Mouse (Mus musculus) CH12.LX (cell line): Measurements from ENCODE around the gene Dnase1l3. TPM values are rescaled to one million over a fixed set of nuclear protein-coding genes. Genes with fewer than 3 reads are reported as not detected.
A peak's percentile ranks its signal among the peaks of the same experiment; 100 is the strongest.

Source experiments
- DNase-seq: peaks from one replicate; pipeline ENCODE4 v3.0.0-alpha.2; 2013; ENCODE audit errors: extremely low read depth
- H3K27ac ChIP-seq: 2 replicates; pipeline ENCODE4 v1.5.1; 2012; ENCODE audit warnings: low read depth, mild to moderate bottlenecking, control low read depth, moderate library complexity; ENCODE audit not compliant: insufficient read depth
- H3K27me3 ChIP-seq: replicated peaks from 2 replicates; pipeline ENCODE3; 2012; ENCODE audit warnings: inconsistent platforms
- H3K36me3 ChIP-seq, 2 experiments: replicated peaks in 1 of 2; 2 replicates each; pipeline versions ENCODE3 to v1.6.1; 2012; ENCODE audit warnings: inconsistent platforms in 1 of 2, low read length in 1 of 2, mild to moderate bottlenecking in 1 of 2, mixed read lengths in 1 of 2, moderate library complexity in 1 of 2; ENCODE audit not compliant: control insufficient read depth in 1 of 2, insufficient read depth in 1 of 2
- H3K4me1 ChIP-seq, 2 experiments: 2 replicates each; pipeline ENCODE4 v1.6.1; 2012; ENCODE audit warnings: inconsistent platforms in 1 of 2, moderate library complexity in 1 of 2; ENCODE audit not compliant: insufficient read depth in 2 of 2, control insufficient read depth in 1 of 2
- H3K4me2 ChIP-seq: 2 replicates; pipeline ENCODE4 v1.6.1; 2012; ENCODE audit warnings: low read depth, mild to moderate bottlenecking, control low read depth; ENCODE audit not compliant: poor library complexity, insufficient read depth, severe bottlenecking
- H3K4me3 ChIP-seq, 3 experiments: fragments of 150-350 bp in 1 of 3; sonication (generic) in 1 of 3; replicated peaks in 1 of 3; 2 replicates each; pipeline versions ENCODE3 to v1.5.1; 2011 to 2012; ENCODE audit warnings: low read depth in 2 of 3, low read length in 2 of 3, mild to moderate bottlenecking in 2 of 3, moderate library complexity in 2 of 3, control low read depth in 1 of 3, improper control_type of control experiment in 1 of 3, inconsistent platforms in 1 of 3, mixed read lengths in 1 of 3; ENCODE audit not compliant: poor library complexity in 1 of 3
- H3K79me2 ChIP-seq: replicated peaks from 2 replicates; pipeline ENCODE4 v1.6.1; 2012; ENCODE audit warnings: mild to moderate bottlenecking, moderate library complexity; ENCODE audit not compliant: control insufficient read depth, poor library complexity, insufficient read depth, severe bottlenecking; ENCODE audit errors: extremely low read depth
- H3K9ac ChIP-seq: 2 replicates; pipeline ENCODE4 v1.6.1; 2012; ENCODE audit warnings: low read depth, mild to moderate bottlenecking, control low read depth, moderate library complexity; ENCODE audit not compliant: insufficient read depth
- H3K9me3 ChIP-seq: replicated peaks from 2 replicates; pipeline ENCODE3; 2012; ENCODE audit warnings: low read length, inconsistent platforms, mixed read lengths
- ELF1 ChIP-seq: IDR thresholded peaks from 2 replicates; pipeline ENCODE4 v1.6.1; 2014; ENCODE audit warnings: low read depth, mild to moderate bottlenecking, inconsistent platforms, low read length, improper control_type of control experiment
- MAFK ChIP-seq: IDR thresholded peaks from 2 replicates; pipeline ENCODE4 v1.6.1; 2011; ENCODE audit warnings: low read length, improper control_type of control experiment; ENCODE audit not compliant: insufficient replicate concordance
- MAZ ChIP-seq: IDR thresholded peaks from 2 replicates; pipeline ENCODE4 v1.6.1; 2012; ENCODE audit warnings: low read depth, mild to moderate bottlenecking, inconsistent platforms, low read length, improper control_type of control experiment, moderate library complexity
- RCOR1 ChIP-seq: conservative IDR thresholded peaks from 2 replicates; pipeline ENCODE4 v1.6.1; 2012; ENCODE audit warnings: low read depth, mild to moderate bottlenecking, inconsistent platforms, low read length, improper control_type of control experiment
- dilution Hi-C: fragments of 300-500 bp; cut with MboI; formaldehyde crosslinking; loops from 2 replicates; pipeline ENCODE4 v1.14.3; 2020; ENCODE audit warnings: low sequenced_read_pairs; ENCODE audit not compliant: extremely low pct_unique_long_range_greater_than_20kb, extremely low pct_ligation_motif_present
- in situ Hi-C: fragments of 300-500 bp; cut with MboI; formaldehyde crosslinking; loops from 3 replicates; pipeline ENCODE4 v1.14.3; 2019; ENCODE audit warnings: low sequenced_read_pairs, low pct_ligation_motif_present, low pct_unique_long_range_greater_than_20kb, mixed read lengths
- polyA plus RNA-seq: library from polyadenylated mRNA; unstranded; fragments of >175 nt; gene quantifications from 2 replicates; pipeline ENCODE4 v1.2.1, GENCODE M21; 2012; ENCODE audit warnings: low read depth; ENCODE audit not compliant: insufficient read length
- total RNA-seq, 2 experiments: library from RNA; depleted of rRNA; stranded (reverse); fragments of 300-350 nt in 1 of 2; fragments of >200 nt in 1 of 2; gene quantifications; 2 replicates each; pipeline ENCODE4 v1.2.3; 2012 to 2014

Gene Dnase1l3
- total and polyA plus RNA-seq, 3 experiments, result 2.5 to 36.0 (median 2.9) TPM

- Histone ChIP-seq H3K27me3 (no peaks in the 10 kb centered on the region), H3K36me3 (peaks cover 79 to 90% of the 10 kb centered on the region in 2 experiments), H3K79me2 (no peaks in the 10 kb centered on the region), H3K4me3 (no peak overlapping the region), H3K4me2 (no peak overlapping the region), H3K9me3 (no peaks in the 10 kb centered on the region), H3K27ac (no peak overlapping the region), H3K4me1 (peaks cover 11 to 64% of the 10 kb centered on the region in 2 experiments), H3K9ac (no peak overlapping the region)
- DNase-seq, result peak; percentile 34
- TF ChIP-seq RCOR1 (no peak), MAZ (no peak), ELF1 (no peak), MAFK (no peak)
- in situ Hi-C loops (no loop called here), dilution Hi-C loops (no loop called here)
These were observed 76.0 kb downstream of the Dnase1l3 start for GRCm38 (mm10) chr14:7918150-7918991.

Other genes with a start within 250 kb of the Dnase1l3 start
- gene Gm26661, start 203.0 kb downstream of the Dnase1l3 start, total RNA-seq (2012; rRNA removed), result not detected in 2 replicates
- gene Gm26661, start 203.0 kb downstream of the Dnase1l3 start, total RNA-seq (2014; rRNA removed), result not detected in 2 replicates
- not detected in 2 replicates for gene Gm26661, start 203.0 kb downstream of the Dnase1l3 start, polyA plus RNA-seq
- 51.4 and 74.0 TPM in 2 replicates for gene Flnb, start 176.6 kb downstream of the Dnase1l3 start, total RNA-seq (2012; rRNA removed)
- 28.9 and 29.5 TPM in 2 replicates for gene Flnb, start 176.6 kb downstream of the Dnase1l3 start, total RNA-seq (2014; rRNA removed)
- 52.4 and 61.6 TPM in 2 replicates for gene Flnb, start 176.6 kb downstream of the Dnase1l3 start, polyA plus RNA-seq
- not detected in 2 replicates for gene Gm45521, start 37.3 kb downstream of the Dnase1l3 start, total RNA-seq (2012; rRNA removed)
- gene Gm45521, start 37.3 kb downstream of the Dnase1l3 start, total RNA-seq (2014; rRNA removed), result not detected in 2 replicates
- gene Gm45521, start 37.3 kb downstream of the Dnase1l3 start, polyA plus RNA-seq, result not detected in 2 replicates
- gene Abhd6, start 8.3 kb upstream of the Dnase1l3 start, total RNA-seq (2012; rRNA removed), result 36.0 and 38.1 TPM in 2 replicates
- gene Abhd6, start 8.3 kb upstream of the Dnase1l3 start, total RNA-seq (2014; rRNA removed), result 31.9 and 39.2 TPM in 2 replicates
- gene Abhd6, start 8.3 kb upstream of the Dnase1l3 start, polyA plus RNA-seq, result 45.2 and 55.9 TPM in 2 replicates
- 32.4 and 46.9 TPM in 2 replicates for gene Rpp14, start 85.8 kb upstream of the Dnase1l3 start, total RNA-seq (2012; rRNA removed)
- gene Rpp14, start 85.8 kb upstream of the Dnase1l3 start, total RNA-seq (2014; rRNA removed), result 132 and 140 TPM in 2 replicates
- gene Rpp14, start 85.8 kb upstream of the Dnase1l3 start, polyA plus RNA-seq, result 101 and 121 TPM in 2 replicates
- gene Pxk, start 103.6 kb upstream of the Dnase1l3 start, total RNA-seq (2012; rRNA removed), result 11.7 and 13.1 TPM in 2 replicates
- gene Pxk, start 103.6 kb upstream of the Dnase1l3 start, total RNA-seq (2014; rRNA removed), result 28.9 and 29.4 TPM in 2 replicates
- gene Pxk, start 103.6 kb upstream of the Dnase1l3 start, polyA plus RNA-seq, result 47.2 and 55.7 TPM in 2 replicates
- 100 and 108 TPM in 2 replicates for gene Pdhb, start 178.5 kb upstream of the Dnase1l3 start, total RNA-seq (2012; rRNA removed)
- gene Pdhb, start 178.5 kb upstream of the Dnase1l3 start, total RNA-seq (2014; rRNA removed), result 205 and 223 TPM in 2 replicates
- 122 and 132 TPM in 2 replicates for gene Pdhb, start 178.5 kb upstream of the Dnase1l3 start, polyA plus RNA-seq
- 1.7 and 2.9 TPM in 2 replicates for gene Kctd6, start 219.6 kb upstream of the Dnase1l3 start, total RNA-seq (2012; rRNA removed)
- gene Kctd6, start 219.6 kb upstream of the Dnase1l3 start, total RNA-seq (2014; rRNA removed), result 3.7 and 3.8 TPM in 2 replicates
- 3.3 and 4.2 TPM in 2 replicates for gene Kctd6, start 219.6 kb upstream of the Dnase1l3 start, polyA plus RNA-seq